Mouse (Mus musculus) erythroid progenitor cell, adult 5-6 weeks (primary cell): ENCODE data around the gene Dctd. TPM values are rescaled to one million over a fixed set of nuclear protein-coding genes. Genes with fewer than 3 reads are reported as not detected.

Source experiments
- total RNA-seq, 2 experiments: library from RNA; stranded (forward) in 1 of 2; stranded (reverse) in 1 of 2; fragments of 150-400 nt in 1 of 2; fragments of 186-747, 209-891 nt in 1 of 2; gene quantifications; 2 replicates each; pipeline versions ENCODE4 v1.2.3 to v1.2.4; 2015 to 2017; ENCODE audit warnings: low replicate concordance in 2 of 2

Dctd gene
- total RNA-seq, 2 experiments from 2014 or later = 1.3 to 4.7 TPM

Other genes with a start within 250 kb of the Dctd start
- under 0.01 and 0.84 TPM in 2 replicates for gene Wwc2, start 108.2 kb upstream of the Dctd start, total RNA-seq (2015; ENCODE audit: low replicate concordance)
- gene Wwc2, start 108.2 kb upstream of the Dctd start, total RNA-seq (2017; ENCODE audit: low replicate concordance) = 0.53 and 0.64 TPM in 2 replicates